Mouse (Mus musculus): ENCODE results near the gene Nkx2-5. TPM values are rescaled to one million over a fixed set of nuclear protein-coding genes. Genes with fewer than 3 reads are reported as not detected.

Gene Nkx2-5
- polyA plus RNA-seq, 1 experiment, result 11.4 TPM

GRCm38 (mm10) chr17:26834966-26835755 lies 9.6 kb downstream of the Nkx2-5 start:
- H3K4me1 ChIP-seq (replicated peaks; ENCODE audit: control insufficient read depth, insufficient read depth, low read length), result no peaks in the 10 kb centered on the region
- H3K27ac ChIP-seq (ENCODE audit: control insufficient read depth, insufficient read depth, low read length), result no peak overlapping the region
- 34% methylated on average over 3 of the region's 9 CpGs for WGBS
- DNase-seq, result no peak
- H3K4me3 ChIP-seq (ENCODE audit: control insufficient read depth, insufficient read depth, low read length), result no peak overlapping the region
- peaks cover 18% of the 10 kb centered on the region; the same call in 1 of the 2 replicates for H3K27me3 ChIP-seq (ENCODE audit: control insufficient read depth, insufficient read depth, low read length)
- TF ChIP-seq POLR2A (IDR thresholded peaks at IDR 0.05; ENCODE audit: control insufficient read depth, extremely low read depth, insufficient read depth, low read length, poor library complexity) (no peak), CTCF (IDR thresholded peaks at IDR 0.05; ENCODE audit: borderline replicate concordance, control insufficient read depth, extremely low read depth, insufficient read depth, low read length, poor library complexity) (no peak)
- H3K36me3 ChIP-seq (ENCODE audit: control insufficient read depth, insufficient read depth, low read length), result no peaks in the 10 kb centered on the region

GRCm38 (mm10) chr17:26834302-26834965 lies 10.4 kb downstream of the Nkx2-5 start:
- Histone ChIP-seq H3K27me3 (ENCODE audit: control insufficient read depth, insufficient read depth, low read length) (peaks cover 18% of the 10 kb centered on the region; the same call in 1 of the 2 replicates), H3K4me3 (ENCODE audit: control insufficient read depth, insufficient read depth, low read length) (no peak overlapping the region), H3K36me3 (ENCODE audit: control insufficient read depth, insufficient read depth, low read length) (no peaks in the 10 kb centered on the region), H3K27ac (ENCODE audit: control insufficient read depth, insufficient read depth, low read length) (no peak overlapping the region), H3K4me1 (replicated peaks; ENCODE audit: control insufficient read depth, insufficient read depth, low read length) (no peaks in the 10 kb centered on the region)
- WGBS, result 90% methylated on average over 5 of the region's 5 CpGs
- DNase-seq, result no peak
- TF ChIP-seq CTCF (IDR thresholded peaks at IDR 0.05; ENCODE audit: borderline replicate concordance, control insufficient read depth, extremely low read depth, insufficient read depth, low read length, poor library complexity), result no peak
- TF ChIP-seq POLR2A (IDR thresholded peaks at IDR 0.05; ENCODE audit: control insufficient read depth, extremely low read depth, insufficient read depth, low read length, poor library complexity), result no peak

GRCm38 (mm10) chr17:26833806-26834205 lies 11.0 kb downstream of the Nkx2-5 start:
- TF ChIP-seq CTCF (IDR thresholded peaks at IDR 0.05; ENCODE audit: borderline replicate concordance, control insufficient read depth, extremely low read depth, insufficient read depth, low read length, poor library complexity), result no peak
- no peak for TF ChIP-seq POLR2A (IDR thresholded peaks at IDR 0.05; ENCODE audit: control insufficient read depth, extremely low read depth, insufficient read depth, low read length, poor library complexity)
- no peaks in the 10 kb centered on the region for H3K4me1 ChIP-seq (replicated peaks; ENCODE audit: control insufficient read depth, insufficient read depth, low read length)
- peaks cover 17% of the 10 kb centered on the region; the same call in 1 of the 2 replicates for H3K27me3 ChIP-seq (ENCODE audit: control insufficient read depth, insufficient read depth, low read length)
- no peak overlapping the region for H3K4me3 ChIP-seq (ENCODE audit: control insufficient read depth, insufficient read depth, low read length)
- H3K36me3 ChIP-seq (ENCODE audit: control insufficient read depth, insufficient read depth, low read length), result no peaks in the 10 kb centered on the region
- DNase-seq, result no peak
- WGBS, result 84% methylated on average over 2 of the region's 2 CpGs
- H3K27ac ChIP-seq (ENCODE audit: control insufficient read depth, insufficient read depth, low read length), result no peak overlapping the region

GRCm38 (mm10) chr17:26826131-26826530 lies 18.7 kb downstream of the Nkx2-5 start:
- Histone ChIP-seq H3K4me3 (ENCODE audit: control insufficient read depth, insufficient read depth, low read length) (no peak overlapping the region), H3K27ac (ENCODE audit: control insufficient read depth, insufficient read depth, low read length) (no peak overlapping the region), H3K36me3 (ENCODE audit: control insufficient read depth, insufficient read depth, low read length) (no peaks in the 10 kb centered on the region), H3K4me1 (replicated peaks; ENCODE audit: control insufficient read depth, insufficient read depth, low read length) (no peaks in the 10 kb centered on the region), H3K27me3 (ENCODE audit: control insufficient read depth, insufficient read depth, low read length) (peaks cover 3% of the 10 kb centered on the region; the same call in 1 of the 2 replicates)
- no peak for DNase-seq
- 74% methylated on average over 17 of the region's 17 CpGs for WGBS
- no peak for TF ChIP-seq POLR2A (IDR thresholded peaks at IDR 0.05; ENCODE audit: control insufficient read depth, extremely low read depth, insufficient read depth, low read length, poor library complexity)
- no peak for TF ChIP-seq CTCF (IDR thresholded peaks at IDR 0.05; ENCODE audit: borderline replicate concordance, control insufficient read depth, extremely low read depth, insufficient read depth, low read length, poor library complexity)

GRCm38 (mm10) chr17:26817776-26818175 lies 27.0 kb downstream of the Nkx2-5 start:
- no peak overlapping the region for H3K4me3 ChIP-seq (ENCODE audit: control insufficient read depth, insufficient read depth, low read length)
- no peaks in the 10 kb centered on the region for H3K27me3 ChIP-seq (ENCODE audit: control insufficient read depth, insufficient read depth, low read length)
- H3K36me3 ChIP-seq (ENCODE audit: control insufficient read depth, insufficient read depth, low read length), result no peaks in the 10 kb centered on the region
- peaks cover 4% of the 10 kb centered on the region for H3K4me1 ChIP-seq (replicated peaks; ENCODE audit: control insufficient read depth, insufficient read depth, low read length)
- no peak for DNase-seq
- no peak overlapping the region for H3K27ac ChIP-seq (ENCODE audit: control insufficient read depth, insufficient read depth, low read length)
- TF ChIP-seq POLR2A (IDR thresholded peaks at IDR 0.05; ENCODE audit: control insufficient read depth, extremely low read depth, insufficient read depth, low read length, poor library complexity) (no peak), CTCF (IDR thresholded peaks at IDR 0.05; ENCODE audit: borderline replicate concordance, control insufficient read depth, extremely low read depth, insufficient read depth, low read length, poor library complexity) (no peak)

GRCm38 (mm10) chr17:26816810-26817209 lies 28.0 kb downstream of the Nkx2-5 start:
- Histone ChIP-seq H3K27me3 (ENCODE audit: control insufficient read depth, insufficient read depth, low read length) (no peaks in the 10 kb centered on the region), H3K4me3 (ENCODE audit: control insufficient read depth, insufficient read depth, low read length) (no peak overlapping the region), H3K4me1 (replicated peaks; ENCODE audit: control insufficient read depth, insufficient read depth, low read length) (peaks cover 4% of the 10 kb centered on the region), H3K27ac (ENCODE audit: control insufficient read depth, insufficient read depth, low read length) (no peak overlapping the region), H3K36me3 (ENCODE audit: control insufficient read depth, insufficient read depth, low read length) (no peaks in the 10 kb centered on the region)
- 22% methylated on average over 6 of the region's 6 CpGs for WGBS
- no peak for DNase-seq
- no peak for TF ChIP-seq POLR2A (IDR thresholded peaks at IDR 0.05; ENCODE audit: control insufficient read depth, extremely low read depth, insufficient read depth, low read length, poor library complexity)
